Mouse (Mus musculus) embryonic fibroblast, embryonic 13.5 days (primary cell): ENCODE measurements at regions not wholly inside any gene's neighbourhood (a gene's known extent, or its start where the extent isn't known, plus 50 kb on each side); places are given as distances from the start of the nearest gene placed in this dataset.

Experiments
- CTCF ChIP-seq: IDR thresholded peaks from 2 replicates; pipeline ENCODE4 v1.5.1; 2011; ENCODE audit warnings: mild to moderate bottlenecking, control low read depth, low read length, moderate library complexity, borderline replicate concordance; ENCODE audit not compliant: insufficient read depth
- POLR2A ChIP-seq: IDR thresholded peaks from 2 replicates; pipeline ENCODE4 v1.6.1; 2011; ENCODE audit warnings: low read depth, mild to moderate bottlenecking, control low read depth, low read length, moderate library complexity

GRCm38 (mm10) chr13:110497461-110497860 is 102.6 kb downstream of the Plk2 start:
- no peak for TF ChIP-seq POLR2A
- TF ChIP-seq CTCF, result no peak
